Mouse (Mus musculus) neural tube, embryonic 14.5 days (tissue): ENCODE measurements around the gene Fbxl7. TPM values are rescaled to one million over a fixed set of nuclear protein-coding genes. Genes with fewer than 3 reads are reported as not detected.
A peak's percentile ranks its signal among the peaks of the same experiment; 100 is the strongest.

Source experiments
- ATAC-seq: fragments of 200-750 bp; cut with Nextera tagmentation; 2 replicates; pipeline ENCODE4 v1.8.0; 2017; ENCODE audit warnings: low read depth, mild to moderate bottlenecking, moderate TSS enrichment, moderate library complexity
- H3K27ac ChIP-seq: fragments of 300-500 bp; sonication (generic); 2 replicates; pipeline ENCODE4 v1.5.1; 2014; ENCODE audit warnings: low read depth, mild to moderate bottlenecking, control low read depth, low read length, moderate library complexity, mixed read lengths
- H3K27me3 ChIP-seq: fragments of 300-500 bp; sonication (generic); 2 replicates; pipeline ENCODE4 v1.6.1; 2014; ENCODE audit warnings: low read length; ENCODE audit not compliant: control insufficient read depth, insufficient read depth
- H3K36me3 ChIP-seq: fragments of 300-500 bp; sonication (generic); 2 replicates; pipeline ENCODE4 v1.6.1; 2014; ENCODE audit warnings: low read length, mixed read lengths; ENCODE audit not compliant: control insufficient read depth, insufficient read depth
- H3K4me1 ChIP-seq: fragments of 300-500 bp; sonication (generic); 2 replicates; pipeline ENCODE4 v1.6.1; 2014; ENCODE audit warnings: low read length; ENCODE audit not compliant: control insufficient read depth, insufficient read depth
- H3K4me2 ChIP-seq: fragments of 300-500 bp; sonication (generic); 2 replicates; pipeline ENCODE4 v1.6.1; 2014; ENCODE audit warnings: mild to moderate bottlenecking, low read depth, low read length, control low read depth
- H3K4me3 ChIP-seq: fragments of 300-500 bp; sonication (generic); 2 replicates; pipeline ENCODE4 v1.5.1; 2014; ENCODE audit warnings: low read depth, low read length, control low read depth, mixed read lengths
- H3K9ac ChIP-seq: fragments of 300-500 bp; sonication (generic); replicated peaks from 2 replicates; pipeline ENCODE4 v1.6.1; 2014; ENCODE audit warnings: low read depth, mild to moderate bottlenecking, control low read depth, low read length, mixed read lengths
- H3K9me3 ChIP-seq: fragments of 300-500 bp; sonication (generic); 2 replicates; pipeline ENCODE4 v1.6.1; 2016; ENCODE audit warnings: low read length; ENCODE audit not compliant: control insufficient read depth
- WGBS: fragments of 180-500 bp; shearing (Covaris S2); extraction: QIAGEN DNeasy Blood & Tissue Kit; methylation state at CpG from one replicate; pipeline ENCODE4 v1.1.7; 2014; 5-methylcytosine and 5-hydroxymethylcytosine counted together
- polyA plus RNA-seq: library from polyadenylated mRNA; unstranded; fragments of >200 nt; fragmentation: Nextera tagmentation; extraction: Ambion mirVana; gene quantifications from 2 replicates; pipeline ENCODE4 v1.2.1, GENCODE M21; 2014

The Fbxl7 gene
- polyA plus RNA-seq, 1 experiment from 2014 or later: 14.4 TPM

GRCm38 (mm10) chr15:26635591-26635990 lies 259.8 kb downstream of the Fbxl7 start:
- H3K27me3 ChIP-seq: no peaks in the 10 kb centered on the region
- no peak overlapping the region for H3K27ac ChIP-seq
- no peak overlapping the region for H3K4me3 ChIP-seq
- 60% methylated on average over 5 of the region's 5 CpGs for WGBS
- H3K9ac ChIP-seq: no peak overlapping the region
- H3K4me2 ChIP-seq: no peak overlapping the region
- no peaks in the 10 kb centered on the region for H3K36me3 ChIP-seq
- no peak for ATAC-seq
- no peaks in the 10 kb centered on the region for H3K9me3 ChIP-seq
- H3K4me1 ChIP-seq: no peaks in the 10 kb centered on the region

GRCm38 (mm10) chr15:26628181-26628580 lies 267.2 kb downstream of the Fbxl7 start:
- Histone ChIP-seq H3K36me3 (no peaks in the 10 kb centered on the region), H3K4me1 (no peaks in the 10 kb centered on the region), H3K9me3 (no peaks in the 10 kb centered on the region), H3K4me3 (no peak overlapping the region), H3K9ac (no peak overlapping the region), H3K4me2 (no peak overlapping the region), H3K27ac (no peak overlapping the region), H3K27me3 (no peaks in the 10 kb centered on the region)
- no peak for ATAC-seq
- WGBS: 53% methylated on average over 2 of the region's 2 CpGs

- Histone ChIP-seq H3K4me2 (no peak overlapping the region), H3K4me1 (peaks cover 4% of the 10 kb centered on the region; the same call in 1 of the 2 replicates), H3K27me3 (no peaks in the 10 kb centered on the region), H3K27ac (no peak overlapping the region), H3K36me3 (no peaks in the 10 kb centered on the region), H3K9ac (no peak overlapping the region), H3K9me3 (no peaks in the 10 kb centered on the region), H3K4me3 (no peak overlapping the region)
- 98% methylated on average over 17 of the region's 17 CpGs for WGBS
- no peak for ATAC-seq
Measured at GRCm38 (mm10) chr15:26623242-26623641, 272.1 kb downstream of the Fbxl7 start.

GRCm38 (mm10) chr15:26620279-26620678 lies 275.1 kb downstream of the Fbxl7 start:
- H3K4me3 ChIP-seq: no peak overlapping the region
- peak; percentile 88 for ATAC-seq
- H3K9me3 ChIP-seq: no peaks in the 10 kb centered on the region
- no peak overlapping the region for H3K27ac ChIP-seq
- H3K4me2 ChIP-seq: no peak overlapping the region
- WGBS: 25% methylated on average over 5 of the region's 5 CpGs
- no peaks in the 10 kb centered on the region for H3K36me3 ChIP-seq
- no peak overlapping the region for H3K9ac ChIP-seq
- H3K4me1 ChIP-seq: peaks cover 4% of the 10 kb centered on the region; the same call in 1 of the 2 replicates
- H3K27me3 ChIP-seq: no peaks in the 10 kb centered on the region

GRCm38 (mm10) chr15:26619221-26619620 lies 276.2 kb downstream of the Fbxl7 start:
- WGBS: 39% methylated on average over 7 of the region's 7 CpGs
- no peaks in the 10 kb centered on the region for H3K27me3 ChIP-seq
- H3K4me3 ChIP-seq: no peak overlapping the region
- H3K36me3 ChIP-seq: no peaks in the 10 kb centered on the region
- peaks cover 4% of the 10 kb centered on the region; the same call in 1 of the 2 replicates for H3K4me1 ChIP-seq
- H3K27ac ChIP-seq: no peak overlapping the region
- ATAC-seq: peak; percentile 29; the same call in 1 of the 2 replicates
- no peak overlapping the region for H3K4me2 ChIP-seq
- H3K9ac ChIP-seq: no peak overlapping the region
- no peaks in the 10 kb centered on the region for H3K9me3 ChIP-seq

- H3K27ac ChIP-seq: no peak overlapping the region
- no peak overlapping the region for H3K4me3 ChIP-seq
Measured at GRCm38 (mm10) chr15:26596239-26596638, 299.1 kb downstream of the Fbxl7 start.

GRCm38 (mm10) chr15:26579947-26580709 lies 315.3 kb downstream of the Fbxl7 start:
- H3K27ac ChIP-seq: no peak overlapping the region
- H3K4me2 ChIP-seq: no peak overlapping the region
- no peak overlapping the region for H3K9ac ChIP-seq
- no peaks in the 10 kb centered on the region for H3K36me3 ChIP-seq
- no peaks in the 10 kb centered on the region for H3K27me3 ChIP-seq
- 74% methylated on average over 8 of the region's 8 CpGs for WGBS
- no peak for ATAC-seq
- no peak overlapping the region for H3K4me3 ChIP-seq
- H3K4me1 ChIP-seq: no peaks in the 10 kb centered on the region
- no peaks in the 10 kb centered on the region for H3K9me3 ChIP-seq

More at GRCm38 (mm10) chr15:26596239-26596638, 299.1 kb downstream of the Fbxl7 start:
- 92% methylated on average over 3 of the region's 3 CpGs for WGBS
- Histone ChIP-seq H3K9ac (no peak overlapping the region), H3K9me3 (no peaks in the 10 kb centered on the region), H3K4me2 (no peak overlapping the region), H3K4me1 (no peaks in the 10 kb centered on the region), H3K27me3 (no peaks in the 10 kb centered on the region), H3K36me3 (no peaks in the 10 kb centered on the region)
- ATAC-seq: no peak

GRCm38 (mm10) chr15:26578500-26578899 lies 316.9 kb downstream of the Fbxl7 start:
- no peak for ATAC-seq
- 89% methylated on average over 1 of the region's 1 CpGs for WGBS
- Histone ChIP-seq H3K9me3 (no peaks in the 10 kb centered on the region), H3K27ac (no peak overlapping the region), H3K27me3 (no peaks in the 10 kb centered on the region), H3K4me2 (no peak overlapping the region), H3K4me1 (no peaks in the 10 kb centered on the region), H3K36me3 (no peaks in the 10 kb centered on the region), H3K9ac (no peak overlapping the region), H3K4me3 (no peak overlapping the region)

- no peak for ATAC-seq
- H3K9me3 ChIP-seq: no peaks in the 10 kb centered on the region
- H3K27ac ChIP-seq: no peak overlapping the region
- no peaks in the 10 kb centered on the region for H3K4me1 ChIP-seq
- no peak overlapping the region for H3K4me2 ChIP-seq
- no peak overlapping the region for H3K4me3 ChIP-seq
- no peaks in the 10 kb centered on the region for H3K36me3 ChIP-seq
- no peak overlapping the region for H3K9ac ChIP-seq
- WGBS: 78% methylated on average over 2 of the region's 2 CpGs
- H3K27me3 ChIP-seq: no peaks in the 10 kb centered on the region
Measured at GRCm38 (mm10) chr15:26566076-26566475, 329.3 kb downstream of the Fbxl7 start.
